Mouse (Mus musculus) liver, adult 2 months (tissue): ENCODE results near the gene Rhov.

Source experiments
- CTCF ChIP-seq: fragments of 200-500 bp; IDR thresholded peaks from 2 replicates; pipeline ENCODE4 v1.5.1; 2011; ENCODE audit warnings: low read depth, low read length, control low read depth
- POLR2A ChIP-seq: fragments of 200-500 bp; IDR thresholded peaks from 2 replicates; pipeline ENCODE4 v1.6.1; 2011; ENCODE audit warnings: low read length, control low read depth; ENCODE audit not compliant: insufficient read depth; ENCODE audit errors: extremely low read depth

- TF ChIP-seq CTCF: no peak
- TF ChIP-seq POLR2A: no peak
Measured at GRCm38 (mm10) chr2:119298839-119299238, 27.8 kb upstream of the Rhov start.
